Mouse (Mus musculus) embryo, embryonic 10.5 days (tissue): ENCODE measurements at regions not wholly inside any gene's neighbourhood (a gene's known extent, or its start where the extent isn't known, plus 50 kb on each side); places are given as distances from the start of the nearest gene placed in this dataset.
"Not testable (repeated sequence)": the region's sequence is repeated elsewhere in the genome, so short reads cannot be mapped to it uniquely, and the experiment has no call there.

Source experiments
- DNase-seq: peaks from one replicate; pipeline ENCODE4 v3.0.0-alpha.2; 2015; ENCODE audit warnings: low spot score

DNA sequence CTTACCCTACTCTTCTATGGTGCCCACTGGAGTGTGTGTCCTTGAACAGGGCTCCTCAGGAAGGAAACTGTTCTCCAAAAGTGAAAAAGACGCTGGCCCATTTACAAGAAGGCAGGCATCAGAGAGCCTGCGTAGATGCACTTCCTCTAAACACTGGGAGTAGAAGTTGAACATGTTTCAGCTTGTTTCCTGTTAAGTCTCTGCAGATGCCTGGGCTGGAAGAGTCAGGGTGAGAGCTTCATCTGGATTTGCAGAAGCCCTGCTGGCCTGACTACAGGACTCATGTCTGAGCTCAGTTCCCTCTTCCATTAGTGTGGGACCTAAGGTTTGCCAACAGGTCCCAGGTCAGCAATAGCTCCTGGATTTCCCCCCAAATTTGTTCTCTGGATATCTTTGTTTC, 54.7 kb upstream of the Nlrp1b start:
- no peak for DNase-seq

DNA sequence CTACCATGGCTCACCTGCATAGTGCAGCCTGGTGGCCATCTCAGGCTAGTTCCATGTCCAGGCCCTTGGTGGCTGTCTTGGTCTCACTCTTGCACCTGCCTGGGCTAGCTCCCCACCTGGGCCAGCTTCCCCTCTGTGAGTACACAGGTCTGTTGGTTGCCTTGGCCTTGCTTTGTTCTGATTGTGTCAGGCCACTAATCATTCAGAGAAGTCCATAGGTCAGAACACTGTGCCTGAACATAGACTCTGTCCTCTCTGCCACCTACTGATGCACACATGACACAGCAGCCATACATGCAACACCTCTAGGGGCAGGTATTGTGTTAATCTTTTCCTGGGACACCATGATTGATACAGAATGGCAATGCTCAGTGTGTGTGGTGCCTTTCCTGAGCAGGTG, 57.7 kb upstream of the Nlrp1b start:
- not testable (repeated sequence) for DNase-seq

DNA sequence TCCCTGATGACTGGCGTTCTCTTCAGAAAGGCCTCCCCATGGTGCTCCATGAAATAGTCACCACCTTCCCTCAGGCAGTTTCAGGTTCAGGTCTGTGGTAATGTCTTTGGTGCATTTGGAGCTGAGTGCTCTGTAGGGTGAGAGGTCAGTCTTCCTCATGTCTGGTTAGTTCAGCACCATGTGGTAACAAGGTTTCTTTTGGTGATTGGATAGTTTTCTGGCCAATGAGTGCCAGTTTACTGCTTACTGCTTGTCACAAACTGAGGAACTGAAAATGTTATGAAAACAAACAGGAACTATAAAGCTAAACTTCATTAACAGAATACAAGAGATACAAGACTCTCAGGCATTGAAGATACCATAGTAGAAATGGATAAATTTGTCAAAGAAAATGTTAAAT, 59.0 kb upstream of the Nlrp1b start:
- no peak for DNase-seq

DNA sequence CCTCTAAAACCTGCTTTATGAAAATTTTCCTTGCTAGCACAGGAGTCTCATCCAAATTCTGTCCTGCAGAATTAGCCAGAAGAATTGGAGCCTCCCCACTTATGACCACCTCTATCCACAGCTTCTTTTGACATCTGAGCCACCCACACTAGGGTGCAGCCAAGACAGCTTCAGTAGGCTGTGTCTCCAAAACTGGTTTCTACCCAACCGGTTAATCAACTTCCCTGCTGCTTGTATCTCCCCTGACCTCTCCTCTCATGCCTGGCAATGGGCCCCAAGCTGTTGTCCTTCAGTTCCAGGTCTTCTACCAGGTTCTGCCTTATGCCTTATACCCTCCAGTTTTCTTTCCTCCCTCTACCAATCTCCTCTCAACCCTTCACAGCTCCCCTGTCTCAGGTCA, 68.9 kb upstream of the Nlrp1b start:
- DNase-seq: no peak

DNA sequence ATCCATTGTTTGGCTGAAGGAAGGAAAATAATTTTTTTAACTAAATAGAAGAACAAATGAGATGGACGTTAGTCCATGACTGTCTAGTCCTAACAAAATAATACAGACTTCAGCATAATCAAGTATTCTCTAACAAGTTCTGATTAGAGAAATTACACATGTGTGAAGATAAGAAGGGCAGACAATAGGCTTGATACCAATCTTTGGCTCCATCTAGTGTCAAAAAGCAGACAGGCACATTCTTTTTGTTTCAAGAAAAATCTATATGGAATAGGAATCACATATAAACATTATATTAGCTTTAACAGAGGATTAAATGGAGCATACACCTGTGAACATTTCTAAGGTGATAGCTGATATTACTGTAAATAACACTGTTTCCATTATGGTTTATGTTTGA, 92.9 kb upstream of the Nlrp1b start:
- DNase-seq: peak; percentile 50

DNA sequence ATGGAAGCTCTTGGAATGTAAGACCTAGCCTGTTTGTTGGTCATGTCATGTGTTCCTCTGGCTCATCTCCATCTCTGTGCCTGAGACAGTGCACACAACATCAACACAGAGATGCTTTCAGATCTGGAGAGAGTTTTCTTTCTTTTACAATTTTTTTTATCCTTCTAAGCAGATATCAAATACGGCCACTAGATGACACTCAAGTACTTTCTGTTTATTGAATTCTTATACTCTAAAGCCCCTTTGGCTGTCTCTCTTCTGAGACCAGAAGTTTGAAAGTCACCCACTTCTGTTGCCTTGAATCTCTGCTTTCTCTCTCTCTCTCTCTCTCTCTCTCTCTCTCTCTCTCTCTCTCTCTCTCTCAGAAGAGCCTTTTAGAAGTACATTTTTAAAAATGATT, 106.9 kb upstream of the Nlrp1b start:
- DNase-seq: peak; percentile 66

DNA sequence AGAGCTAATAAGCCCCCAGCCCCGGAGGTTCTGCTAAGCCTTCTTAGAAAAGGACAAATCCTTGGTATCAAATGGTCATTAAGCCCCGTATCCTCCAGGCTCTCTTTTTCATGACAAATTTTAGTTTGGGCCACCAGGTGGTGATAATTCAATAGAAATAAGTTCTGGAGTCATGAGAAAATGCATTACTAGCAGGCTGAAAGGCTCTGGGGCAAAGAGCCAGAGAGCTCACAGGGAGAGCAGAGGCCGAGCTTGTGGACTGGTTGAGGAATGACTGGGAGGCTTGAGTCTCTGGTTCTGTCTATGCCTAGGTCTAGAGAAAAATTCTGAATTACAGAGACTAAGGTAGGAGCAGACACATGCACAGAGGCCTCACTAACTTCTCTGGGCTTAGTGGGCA, 115.5 kb upstream of the Nlrp1b start:
- peak; percentile 17 for DNase-seq

DNA sequence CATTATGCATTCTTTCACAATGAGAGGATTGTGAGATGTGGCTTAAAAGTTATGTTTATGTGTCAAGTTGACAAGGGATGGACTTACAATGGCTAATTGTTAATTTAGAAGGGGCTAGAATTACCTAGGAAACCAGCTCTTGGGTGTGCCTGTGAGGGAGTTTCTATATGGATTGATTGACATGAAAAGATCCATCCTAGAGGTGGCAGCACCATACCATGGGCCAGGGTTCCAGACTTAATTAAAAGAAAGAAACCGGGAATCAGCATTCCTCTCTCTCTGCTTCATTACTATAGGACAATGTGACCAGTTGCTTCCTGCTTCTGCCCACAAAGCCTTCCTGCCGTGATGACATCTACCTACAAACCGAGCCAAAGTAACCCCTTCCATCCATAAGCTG, 126.6 kb upstream of the Nlrp1b start:
- peak; percentile 10 for DNase-seq

DNA sequence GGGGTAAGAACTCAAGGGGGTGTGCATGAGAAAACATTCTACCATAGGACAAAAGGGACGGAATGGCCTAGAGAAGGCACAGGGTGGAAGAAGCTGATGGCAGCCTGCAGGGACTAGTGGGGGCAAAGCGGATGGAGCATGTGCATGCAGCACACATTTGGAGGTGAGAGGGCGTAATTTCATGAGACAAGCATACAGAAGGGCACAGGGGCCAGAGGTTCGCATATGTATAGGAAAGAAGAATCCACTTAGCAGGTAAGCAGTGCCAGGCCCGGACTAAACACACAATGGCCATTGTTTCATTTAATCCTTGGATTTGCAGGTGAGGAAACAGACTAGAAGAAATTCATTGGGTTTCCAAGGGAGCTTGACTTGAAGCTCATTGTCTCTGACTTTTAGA, 130.3 kb upstream of the Nlrp1b start:
- DNase-seq: no peak

DNA sequence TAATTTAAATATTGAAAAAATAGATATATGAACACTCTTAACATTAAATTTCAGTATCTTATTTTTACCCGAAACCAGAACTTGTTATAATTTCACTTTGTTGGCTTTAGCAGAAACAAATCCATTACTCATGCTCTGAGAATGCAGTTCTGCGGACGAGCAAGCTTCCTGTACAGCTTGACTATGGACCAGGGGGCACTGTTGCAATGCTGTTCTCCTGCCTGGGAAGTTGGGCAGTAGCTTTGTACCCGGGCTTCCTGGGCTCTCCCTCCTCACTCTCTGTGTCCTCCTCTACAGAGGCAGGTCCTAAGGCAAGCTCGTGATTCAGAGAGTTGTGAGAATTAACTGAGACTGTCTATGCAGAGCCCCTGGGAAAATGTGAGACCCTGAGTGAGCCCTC, 141.3 kb upstream of the Nlrp1b start:
- no peak for DNase-seq

DNA sequence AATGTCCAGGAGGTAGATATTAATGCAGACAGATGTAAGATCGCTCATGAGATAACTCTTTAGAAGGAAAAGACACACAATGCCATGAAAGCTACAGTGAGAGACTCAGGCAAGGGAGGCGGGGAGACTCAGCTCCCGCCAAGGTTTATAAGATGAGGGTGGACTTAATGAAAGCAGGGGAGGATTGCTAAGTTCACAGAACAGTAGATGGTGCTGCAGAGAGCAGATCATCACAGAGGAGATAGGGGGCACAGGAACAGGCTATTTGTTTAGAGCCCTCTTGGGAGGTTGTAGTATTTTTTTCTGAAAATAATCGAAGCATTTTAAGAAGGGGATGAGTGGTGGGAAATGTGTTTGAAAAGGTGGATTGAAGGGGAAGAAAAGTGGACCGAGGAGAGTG, 144.6 kb upstream of the Nlrp1b start:
- no peak for DNase-seq

DNA sequence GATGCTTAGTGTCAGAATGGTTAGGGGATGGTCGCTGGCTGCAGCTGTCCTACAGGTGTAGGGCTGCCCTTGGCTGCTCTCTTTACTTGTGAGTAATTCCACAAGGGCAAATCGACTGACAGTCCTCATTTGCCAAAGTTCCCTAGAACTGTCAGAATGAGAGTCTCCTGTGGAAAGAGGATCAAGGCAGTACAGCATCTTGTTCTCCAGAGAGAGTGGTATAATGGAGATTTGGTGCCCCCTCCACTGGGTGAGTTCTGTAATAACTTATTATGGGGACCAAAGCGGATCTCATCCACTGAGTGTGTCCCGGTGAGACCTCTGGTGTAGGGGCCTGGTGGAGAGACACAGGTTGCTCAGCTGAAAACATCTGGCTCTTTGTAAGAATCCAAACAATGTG, 157.9 kb upstream of the Nlrp1b start:
- no peak for DNase-seq

DNA sequence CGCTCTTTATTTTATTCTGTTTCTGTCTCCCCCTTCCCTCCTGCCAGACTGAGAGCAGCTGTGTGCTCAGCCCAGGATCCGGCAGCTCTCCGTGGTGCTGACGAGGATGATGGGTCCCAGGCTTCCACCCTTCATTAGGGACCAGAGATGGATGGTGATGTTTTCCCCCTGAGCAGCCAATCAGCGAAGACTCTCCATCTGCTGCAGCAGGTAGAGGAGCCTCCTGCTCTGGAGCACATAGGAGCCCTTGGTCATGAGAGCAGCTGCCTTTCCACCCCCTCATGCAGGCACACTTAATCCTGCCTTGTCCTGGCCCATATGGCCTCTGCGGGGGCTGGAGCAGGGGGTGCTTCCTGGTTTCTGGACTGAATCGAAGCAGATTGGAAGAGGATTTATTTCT, 159.1 kb upstream of the Nlrp1b start:
- DNase-seq: peak; percentile 69

DNA sequence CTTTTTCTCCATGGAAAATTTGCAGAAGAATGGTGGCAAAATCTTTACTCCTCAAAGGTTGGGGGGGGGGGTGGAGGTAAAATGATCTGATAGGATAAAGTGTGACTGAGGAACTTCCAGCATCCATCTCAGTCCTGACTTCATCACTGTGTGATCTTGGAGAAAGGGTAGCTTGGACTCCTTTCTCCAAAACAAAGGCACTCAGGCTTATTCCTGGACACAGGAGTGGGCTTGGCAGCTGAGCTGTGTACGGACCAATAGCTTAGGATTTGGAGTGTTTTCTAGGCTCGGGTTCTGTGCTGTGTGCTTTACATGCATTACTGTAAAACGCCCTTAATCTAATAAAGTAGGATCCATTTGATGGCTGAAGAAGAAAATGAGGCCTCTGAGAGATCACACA, 159.6 kb upstream of the Nlrp1b start:
- DNase-seq: no peak

DNA sequence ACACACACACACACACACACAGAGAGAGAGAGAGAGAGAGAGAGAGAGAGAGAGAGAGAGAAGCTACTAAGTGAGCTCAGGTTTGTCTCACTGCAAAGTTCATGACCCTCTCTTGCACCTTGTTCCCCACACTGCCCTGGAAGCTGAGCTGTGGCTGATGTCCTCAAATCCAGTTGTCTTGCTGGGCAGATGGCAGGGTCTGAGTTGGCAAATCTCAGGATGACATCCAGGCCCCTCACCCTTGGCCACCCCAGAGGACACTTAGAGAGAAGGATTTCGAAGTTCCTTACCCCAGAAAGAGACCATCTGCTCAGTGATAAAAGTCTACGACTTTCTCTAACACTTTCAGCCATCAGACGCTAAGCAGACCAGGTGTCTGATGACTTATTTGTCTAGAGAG, 160.1 kb upstream of the Nlrp1b start:
- DNase-seq: no peak

DNA sequence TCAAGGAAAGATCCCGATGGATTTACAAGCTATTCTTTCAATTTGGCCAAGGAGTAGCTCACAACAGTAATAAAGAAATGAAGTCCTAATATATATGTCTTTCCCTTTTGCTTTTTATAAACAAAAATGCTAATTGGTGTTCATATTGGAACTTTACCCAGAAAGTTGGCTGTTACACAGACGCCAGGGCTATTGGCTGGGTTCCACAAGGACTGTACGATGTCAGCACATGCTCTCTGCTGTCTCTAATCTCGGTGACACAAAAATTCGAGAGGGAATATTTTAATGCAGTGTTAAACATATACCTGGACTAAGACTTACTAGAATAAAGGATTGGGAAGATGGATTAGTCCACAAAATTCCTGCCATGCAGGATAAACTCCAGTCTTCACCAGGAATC, 162.9 kb upstream of the Nlrp1b start:
- no peak for DNase-seq

DNA sequence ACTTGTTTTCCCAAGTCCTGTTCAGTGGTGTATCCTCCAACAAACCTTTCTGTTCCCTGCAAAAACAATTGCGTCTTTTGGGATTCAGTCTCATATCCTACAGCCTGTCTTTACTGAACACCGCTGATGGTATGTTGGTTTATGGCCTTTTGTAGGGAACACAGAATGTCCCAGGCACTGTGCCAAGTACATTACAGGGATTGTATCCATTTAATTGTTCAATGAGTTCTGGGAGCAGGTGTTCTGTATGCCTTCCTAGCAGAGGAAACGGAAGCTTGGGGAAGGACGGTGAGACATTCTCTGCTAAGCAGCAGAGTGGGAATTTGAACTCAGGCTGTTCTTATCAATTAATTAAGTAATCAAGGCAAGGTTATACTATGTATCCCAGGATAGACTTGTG, 164.5 kb upstream of the Nlrp1b start:
- no peak for DNase-seq

DNA sequence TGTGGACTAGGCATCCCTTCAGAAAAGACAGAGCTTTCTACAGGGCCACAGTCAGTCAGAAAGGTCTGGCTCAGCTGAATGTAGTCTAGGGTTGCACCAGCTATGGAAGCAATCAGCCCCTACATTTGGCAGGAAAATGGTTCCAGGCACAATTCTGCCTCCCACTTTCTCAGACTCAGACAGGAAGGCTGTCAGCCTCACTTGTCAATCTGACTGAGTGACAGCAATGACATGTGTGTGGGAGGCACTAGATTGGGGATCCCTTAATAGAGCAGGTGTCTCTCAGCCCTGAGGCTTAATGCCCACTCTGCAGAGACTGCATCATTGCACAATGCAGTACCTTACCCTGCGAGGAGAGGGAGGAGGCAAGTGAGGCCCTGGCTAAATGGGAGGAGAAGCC, 165.1 kb upstream of the Nlrp1b start:
- no peak for DNase-seq

DNA sequence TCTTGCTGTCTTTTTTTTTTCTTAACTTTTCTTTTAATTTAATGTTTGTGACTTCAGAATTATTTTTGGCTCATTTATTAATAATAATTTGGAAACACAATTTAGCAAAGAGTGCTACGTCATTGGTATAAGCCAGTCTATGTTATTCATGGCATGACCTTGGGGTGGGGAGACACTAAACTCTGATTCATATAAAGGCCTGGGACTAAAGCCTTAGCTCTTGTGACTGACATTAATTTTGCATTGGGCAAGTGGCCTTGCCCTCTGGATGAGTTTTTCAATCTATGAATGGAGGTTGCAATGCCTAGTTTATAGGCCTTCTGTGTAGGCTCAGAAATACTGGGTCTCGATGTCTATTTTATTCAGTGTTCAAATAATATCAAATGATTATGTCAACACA, 169.8 kb upstream of the Nlrp1b start:
- no peak for DNase-seq

DNA sequence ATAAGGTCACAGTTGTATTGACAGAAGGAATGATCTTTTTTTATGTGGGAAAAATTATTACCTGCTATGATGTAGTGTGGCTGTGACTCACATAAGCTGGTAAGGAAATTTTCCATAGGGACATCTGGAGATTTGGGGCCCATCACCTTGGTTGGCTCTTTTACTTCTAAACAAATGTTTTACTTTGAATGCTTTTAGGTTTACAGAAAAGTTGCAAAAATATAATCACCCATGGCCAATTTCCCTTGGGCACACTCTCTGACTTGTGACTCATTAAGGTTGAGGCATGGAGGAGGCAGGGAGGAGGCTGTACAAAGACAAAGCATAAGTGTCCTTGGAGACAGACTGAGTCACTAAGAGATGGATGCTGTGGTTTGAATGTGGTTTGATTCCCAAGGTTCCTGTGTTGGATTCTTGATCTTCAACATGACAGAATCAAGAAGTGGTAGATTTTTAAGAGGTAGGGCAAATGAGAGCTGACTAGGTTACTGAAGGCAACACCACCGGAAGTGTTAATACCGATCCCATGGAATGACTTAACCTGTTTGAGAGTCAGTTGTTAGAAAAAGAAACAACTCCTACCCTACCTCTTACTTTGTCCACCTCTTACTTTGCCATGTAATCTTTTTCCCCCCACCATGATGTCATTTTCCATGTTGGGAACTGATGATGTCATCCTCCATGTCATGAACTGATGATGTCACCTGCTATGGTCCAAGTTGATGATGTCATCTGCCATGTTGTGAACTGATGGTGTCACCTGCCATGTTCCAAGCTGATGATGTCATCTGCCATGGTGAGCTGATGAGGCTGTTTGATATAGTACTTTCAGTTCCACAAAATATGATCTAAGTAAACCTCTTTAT, 171.1 kb upstream of the Nlrp1b start:
- no peak for DNase-seq

DNA sequence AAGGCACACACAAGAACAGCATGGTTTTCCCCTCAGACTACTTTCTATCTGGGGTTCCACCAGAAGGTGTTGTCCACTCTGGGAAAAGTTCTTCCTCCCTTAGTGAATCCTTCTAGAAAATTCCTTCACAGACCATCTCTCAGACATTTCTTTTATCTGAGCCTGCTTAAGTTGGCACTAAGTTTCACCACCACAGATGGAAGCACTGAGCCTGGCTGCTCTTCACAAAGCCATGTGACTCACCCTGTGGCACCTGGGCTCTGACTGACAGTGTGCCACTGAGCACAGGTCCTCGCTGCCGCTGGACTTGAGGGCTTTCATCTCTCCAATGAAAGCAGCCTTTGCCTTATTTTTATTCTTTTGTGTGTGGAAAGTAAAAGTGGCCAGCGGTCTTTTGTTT, 173.8 kb upstream of the Nlrp1b start:
- DNase-seq: no peak

DNA sequence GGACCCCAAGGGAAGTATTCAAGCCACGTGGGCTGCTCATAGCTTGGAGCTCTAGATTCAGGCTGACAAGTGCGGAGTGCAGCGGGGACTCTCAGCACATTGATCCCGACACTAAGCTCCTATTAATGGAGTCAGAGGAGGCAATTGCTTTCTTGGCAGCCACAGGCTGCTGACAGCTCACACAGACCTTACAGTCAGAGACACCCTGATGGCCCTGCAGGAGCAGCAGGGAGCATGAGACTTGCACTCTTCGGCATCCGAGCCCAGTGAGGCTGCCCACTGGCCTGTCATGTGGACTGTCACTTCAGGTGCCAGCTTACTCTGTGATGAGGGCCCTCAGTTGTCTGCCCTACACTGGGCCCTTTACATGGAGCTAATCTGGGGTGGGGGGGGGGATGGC, 176.5 kb upstream of the Nlrp1b start:
- DNase-seq: no peak

DNA sequence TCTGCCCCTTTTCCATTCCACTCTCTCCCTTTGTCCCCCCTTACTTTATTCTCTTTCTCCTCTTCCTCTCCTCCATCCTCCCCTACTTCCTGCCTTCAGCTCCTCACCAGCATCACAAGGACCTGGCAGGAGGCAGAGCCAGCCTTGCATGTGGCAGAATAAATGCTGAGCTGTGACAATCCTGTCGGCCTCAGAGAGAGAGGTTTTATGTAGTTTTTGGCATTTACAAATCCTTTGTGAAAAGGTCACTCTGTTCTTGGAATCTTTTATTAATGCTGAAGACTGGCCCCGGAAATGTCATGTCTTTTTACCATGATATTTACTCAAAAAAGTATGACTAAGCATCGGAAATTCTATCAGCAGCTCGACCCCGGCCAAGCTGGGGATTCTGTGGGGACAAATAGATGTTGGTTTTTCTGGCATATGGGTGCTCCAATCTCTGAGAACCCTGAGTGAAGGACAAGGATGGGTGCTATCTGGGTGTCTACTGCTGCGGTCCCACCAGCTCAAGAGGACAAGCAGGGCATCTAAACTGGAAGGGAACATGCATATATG, 178.8 kb upstream of the Nlrp1b start:
- no peak for DNase-seq

DNA sequence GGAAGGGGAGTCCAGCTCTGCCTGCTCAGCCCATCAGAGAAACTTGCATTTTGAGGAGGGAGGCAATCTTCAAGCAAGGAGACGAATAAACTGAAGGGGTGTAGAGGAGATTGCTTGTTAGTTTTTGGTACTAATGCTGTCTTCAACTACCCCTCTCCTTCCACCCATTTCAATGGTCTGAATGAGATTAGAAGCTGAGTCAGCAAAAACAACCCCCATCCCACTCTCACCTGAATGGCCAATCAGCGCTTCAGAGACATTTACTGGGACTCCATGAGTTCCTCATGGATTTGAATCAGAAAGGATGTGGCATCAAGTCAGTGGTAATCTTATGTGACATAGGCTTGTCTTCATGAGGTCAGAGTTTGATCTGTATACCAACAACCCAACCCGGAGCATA, 180.0 kb upstream of the Nlrp1b start:
- no peak for DNase-seq
